Comparison of ENCODE assay signal across 19 mouse cellular contexts in genomic region chr6:103312935-103313334, GRCm38 (mm10).
DNase-seq lines count a peak whose midpoint lies in the region; ATAC-seq and TF ChIP-seq lines count a peak whose summit lies in the region.
"Had no signal": no experiment of that assay in that cellular context is flagged by ENCODE, and none has a peak within 500 bp of the region (broad histone marks: within the 10 kb centered on the region; RNA-seq: fewer than 3 reads in every experiment).

No protein-coding gene starts in this region.

- H3K27me3 ChIP-seq in kidney, adult 2 months (replicated peaks; ENCODE audit: control insufficient read depth, insufficient read depth, low read length): no peaks in the 10 kb centered on the region
- no peaks in the 10 kb centered on the region for H3K27me3 ChIP-seq in neural tube, embryonic 12.5 days (replicated peaks)
- no peaks in the 10 kb centered on the region for H3K27me3 ChIP-seq in neural tube, embryonic 15.5 days (replicated peaks)
- H3K27me3 ChIP-seq in midbrain, embryonic 15.5 days (replicated peaks): no peaks in the 10 kb centered on the region
- H3K27me3 ChIP-seq: embryonic facial prominence, embryonic 15.5 days; heart, embryonic 12.5 days; hindbrain, embryonic 15.5 days had no signal

- DNase-seq in kidney, adult 2 months: no peak
- DNase-seq in kidney, adult 8-10 months: no peak
- DNase-seq in liver: no peak
- DNase-seq: adrenal gland, adult 2 months; adrenal gland, postnatal 25 days; cerebellum, adult 8-10 months; cerebellum, postnatal 14 days; embryo, embryonic 11 days; gastrocnemius, adult 2 months; gastrocnemius, postnatal 25 days had no signal

- H3K4me2 ChIP-seq in neural tube, embryonic 12.5 days (replicated peaks): no peak overlapping the region
- H3K4me2 ChIP-seq in neural tube, embryonic 15.5 days: no peak overlapping the region
- no peak overlapping the region for H3K4me2 ChIP-seq in midbrain, embryonic 15.5 days
- H3K4me2 ChIP-seq: embryonic facial prominence, embryonic 15.5 days; heart, embryonic 12.5 days; hindbrain, embryonic 15.5 days had no signal

- ATAC-seq in neural tube, embryonic 12.5 days (ENCODE audit: low FRiP score, low read depth): 0 out of 2 replicates have a peak, but pooled peaks have one; percentile 15
- no peak for ATAC-seq in neural tube, embryonic 15.5 days (ENCODE audit: low FRiP score)
- peak; percentile 34; the same call in 1 of the 2 replicates for ATAC-seq in midbrain, embryonic 15.5 days (replicated peaks)
- ATAC-seq: forebrain, embryonic 14.5 days had no signal

- 87% methylated on average over 5 of the region's 5 CpGs for WGBS in kidney, adult 2 months
- WGBS in neural tube, embryonic 12.5 days: 49% methylated on average over 5 of the region's 5 CpGs
- WGBS in neural tube, embryonic 15.5 days: 43% methylated on average over 5 of the region's 5 CpGs
- WGBS in midbrain, embryonic 15.5 days: 24% methylated on average over 5 of the region's 5 CpGs

- no peaks in the 10 kb centered on the region; the same call in 1 of the 2 replicates for H3K4me1 ChIP-seq in kidney, adult 2 months (ENCODE audit: control insufficient read depth, insufficient read depth, low read length)
- H3K4me1 ChIP-seq in neural tube, embryonic 12.5 days: 0 out of 2 replicates have a peak, but pooled peaks cover 3% of the 10 kb centered on the region
- peaks cover 12% of the 10 kb centered on the region; the same call in 1 of the 2 replicates for H3K4me1 ChIP-seq in neural tube, embryonic 15.5 days
- peaks cover 11% of the 10 kb centered on the region for H3K4me1 ChIP-seq in midbrain, embryonic 15.5 days
- H3K4me1 ChIP-seq: embryonic facial prominence, embryonic 15.5 days; heart, embryonic 12.5 days had no signal

- TF ChIP-seq CTCF in kidney, adult 2 months (conservative IDR thresholded peaks at IDR 0.05; ENCODE audit: insufficient read depth, insufficient read length, low read depth, low read length): no peak

- no peaks in the 10 kb centered on the region for H3K36me3 ChIP-seq in kidney, adult 2 months (ENCODE audit: control insufficient read depth, insufficient read depth, low read length)
- no peaks in the 10 kb centered on the region for H3K36me3 ChIP-seq in neural tube, embryonic 12.5 days
- H3K36me3 ChIP-seq in neural tube, embryonic 15.5 days: no peaks in the 10 kb centered on the region
- no peaks in the 10 kb centered on the region for H3K36me3 ChIP-seq in midbrain, embryonic 15.5 days (replicated peaks)
- H3K36me3 ChIP-seq: embryonic facial prominence, embryonic 15.5 days; forebrain, embryonic 10.5 days; heart, embryonic 12.5 days; hindbrain, embryonic 15.5 days had no signal

- no peak overlapping the region for H3K4me3 ChIP-seq in kidney, adult 2 months (ENCODE audit: insufficient read depth, low read depth, low read length)
- no peak overlapping the region for H3K4me3 ChIP-seq in neural tube, embryonic 12.5 days
- H3K4me3 ChIP-seq in neural tube, embryonic 15.5 days (replicated peaks): no peak overlapping the region
- no peak overlapping the region for H3K4me3 ChIP-seq in midbrain, embryonic 15.5 days
- H3K4me3 ChIP-seq: embryonic facial prominence, embryonic 15.5 days; erythroblast, embryonic 14.5 days; forebrain, embryonic 10.5 days; gastrocnemius, adult 2 months; heart, embryonic 12.5 days; hindbrain, embryonic 15.5 days had no signal

- TF ChIP-seq POLR2A in kidney, adult 2 months (IDR thresholded peaks at IDR 0.05; ENCODE audit: low read depth, low read length): no peak

- H3K27ac ChIP-seq in kidney, adult 2 months (ENCODE audit: insufficient read depth, low read depth, low read length): peak overlapping the region; percentile 9; the same call in 1 of the 2 replicates
- no peak overlapping the region for H3K27ac ChIP-seq in neural tube, embryonic 12.5 days
- no peak overlapping the region for H3K27ac ChIP-seq in neural tube, embryonic 15.5 days (replicated peaks)
- no peak overlapping the region for H3K27ac ChIP-seq in midbrain, embryonic 15.5 days
- H3K27ac ChIP-seq: embryonic facial prominence, embryonic 15.5 days; forebrain, embryonic 10.5 days; gastrocnemius, adult 2 months; hindbrain, embryonic 15.5 days had no signal

- H3K9me3 ChIP-seq in neural tube, embryonic 12.5 days: no peaks in the 10 kb centered on the region
- H3K9me3 ChIP-seq in neural tube, embryonic 15.5 days (replicated peaks): no peaks in the 10 kb centered on the region
- H3K9me3 ChIP-seq in midbrain, embryonic 15.5 days: no peaks in the 10 kb centered on the region
- H3K9me3 ChIP-seq: embryonic facial prominence, embryonic 15.5 days; forebrain, embryonic 10.5 days; heart, embryonic 12.5 days; hindbrain, embryonic 15.5 days had no signal

- no peak overlapping the region for H3K9ac ChIP-seq in neural tube, embryonic 12.5 days
- H3K9ac ChIP-seq in neural tube, embryonic 15.5 days (replicated peaks): no peak overlapping the region
- H3K9ac ChIP-seq in midbrain, embryonic 15.5 days: no peak overlapping the region
- H3K9ac ChIP-seq: embryonic facial prominence, embryonic 15.5 days; heart, embryonic 12.5 days; hindbrain, embryonic 15.5 days had no signal
